Mouse (Mus musculus) brown adipose tissue, adult 24 weeks (tissue): ENCODE measurements around the gene Bri3. TPM values are rescaled to one million over a fixed set of nuclear protein-coding genes. Genes with fewer than 3 reads are reported as not detected.

Source experiments
- H3K27ac ChIP-seq: fragments of 200-500 bp; replicated peaks from 2 replicates; pipeline ENCODE4 v1.5.1; 2012; ENCODE audit warnings: low read depth, mild to moderate bottlenecking, low read length
- H3K4me1 ChIP-seq: fragments of 200-500 bp; 2 replicates; pipeline ENCODE4 v1.6.1; 2012; ENCODE audit warnings: low read length, mixed read lengths; ENCODE audit not compliant: control insufficient read depth, insufficient read depth, insufficient read length
- H3K4me3 ChIP-seq: fragments of 200-500 bp; 2 replicates; pipeline ENCODE4 v1.5.1; 2012; ENCODE audit warnings: low read depth, mild to moderate bottlenecking, low read length, moderate library complexity; ENCODE audit not compliant: insufficient read depth
- polyA plus RNA-seq: library from polyadenylated mRNA; stranded (reverse); fragments of >200 nt; gene quantifications from 2 replicates; pipeline ENCODE4 v1.2.4, GENCODE M21; 2012; ENCODE audit not compliant: missing spikeins, insufficient read depth, insufficient read length

Gene Bri3
- polyA plus RNA-seq, 1 experiment, result 282 TPM

DNA sequence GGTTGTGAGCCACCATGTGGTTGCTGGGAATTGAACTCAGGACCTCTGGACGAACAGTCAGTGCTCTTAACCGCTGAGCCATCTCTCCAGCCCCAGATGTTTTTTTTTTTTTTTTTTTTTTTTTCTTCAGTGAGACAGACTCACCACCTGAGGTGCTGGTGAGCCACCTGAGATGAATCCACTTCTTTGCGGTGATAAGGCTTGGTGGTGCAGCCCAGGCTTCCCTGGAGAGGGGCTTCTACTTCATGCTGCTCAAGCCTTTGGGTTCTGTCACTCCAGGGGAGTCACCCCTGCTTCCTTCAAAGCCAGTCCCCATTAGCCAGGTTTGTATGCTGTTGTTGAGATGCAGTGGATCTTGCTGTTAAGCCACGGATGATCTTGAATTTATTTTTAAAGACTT lies 9.0 kb downstream of the Bri3 start:
- Histone ChIP-seq H3K4me1 (peaks cover 13% of the 10 kb centered on the region), H3K27ac (no peak overlapping the region), H3K4me3 (no peak overlapping the region)

- H3K4me3 ChIP-seq, result peak overlapping the region; percentile 54
- peaks cover 23% of the 10 kb centered on the region for H3K4me1 ChIP-seq
- peak overlapping the region; percentile 76 for H3K27ac ChIP-seq
These were observed 10.0 kb downstream of the Bri3 start for GRCm38 (mm10) chr5:144254122-144254810.

DNA sequence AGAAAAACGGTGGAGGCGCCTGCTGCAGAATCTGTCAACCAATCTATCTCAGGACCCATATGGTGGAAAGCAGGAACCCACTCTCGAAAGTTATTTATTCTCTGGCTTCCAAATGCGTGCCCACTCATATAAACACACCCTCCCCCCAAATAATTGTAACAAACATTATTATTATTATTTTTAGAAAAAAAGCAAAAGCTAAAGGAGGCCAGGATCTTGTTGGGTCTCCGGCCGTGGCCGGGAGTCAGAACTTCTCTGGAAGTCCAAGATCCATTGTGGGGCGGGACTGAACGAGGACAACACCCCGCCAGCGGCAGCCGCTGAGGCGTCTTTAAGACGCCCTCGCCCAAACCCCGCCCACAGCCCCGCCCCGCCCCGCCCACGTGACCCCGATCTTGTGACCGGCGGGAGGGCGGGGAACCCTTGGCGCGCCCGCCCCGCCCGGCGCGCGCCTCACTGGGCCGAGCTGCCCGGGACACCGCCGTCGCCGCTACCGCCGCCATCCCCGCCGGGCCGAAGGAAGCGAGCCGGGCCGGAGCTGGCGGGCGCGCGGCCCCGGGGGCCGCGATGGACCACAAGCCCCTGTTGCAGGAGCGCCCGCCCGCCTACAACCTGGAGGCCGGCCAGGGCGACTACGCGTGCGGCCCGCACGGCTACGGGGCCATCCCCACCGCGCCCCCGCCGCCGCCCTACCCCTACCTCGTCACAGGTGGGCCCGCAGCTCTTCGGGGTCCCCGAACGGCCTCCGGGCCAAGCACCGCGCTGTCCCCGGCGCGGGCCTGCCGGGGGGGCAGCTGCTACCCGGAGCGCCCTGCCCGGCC lies 10.8 kb downstream of the Bri3 start:
- Histone ChIP-seq H3K27ac (peak overlapping the region; percentile 89), H3K4me1 (peaks cover 29% of the 10 kb centered on the region), H3K4me3 (peak overlapping the region; percentile 96)

DNA sequence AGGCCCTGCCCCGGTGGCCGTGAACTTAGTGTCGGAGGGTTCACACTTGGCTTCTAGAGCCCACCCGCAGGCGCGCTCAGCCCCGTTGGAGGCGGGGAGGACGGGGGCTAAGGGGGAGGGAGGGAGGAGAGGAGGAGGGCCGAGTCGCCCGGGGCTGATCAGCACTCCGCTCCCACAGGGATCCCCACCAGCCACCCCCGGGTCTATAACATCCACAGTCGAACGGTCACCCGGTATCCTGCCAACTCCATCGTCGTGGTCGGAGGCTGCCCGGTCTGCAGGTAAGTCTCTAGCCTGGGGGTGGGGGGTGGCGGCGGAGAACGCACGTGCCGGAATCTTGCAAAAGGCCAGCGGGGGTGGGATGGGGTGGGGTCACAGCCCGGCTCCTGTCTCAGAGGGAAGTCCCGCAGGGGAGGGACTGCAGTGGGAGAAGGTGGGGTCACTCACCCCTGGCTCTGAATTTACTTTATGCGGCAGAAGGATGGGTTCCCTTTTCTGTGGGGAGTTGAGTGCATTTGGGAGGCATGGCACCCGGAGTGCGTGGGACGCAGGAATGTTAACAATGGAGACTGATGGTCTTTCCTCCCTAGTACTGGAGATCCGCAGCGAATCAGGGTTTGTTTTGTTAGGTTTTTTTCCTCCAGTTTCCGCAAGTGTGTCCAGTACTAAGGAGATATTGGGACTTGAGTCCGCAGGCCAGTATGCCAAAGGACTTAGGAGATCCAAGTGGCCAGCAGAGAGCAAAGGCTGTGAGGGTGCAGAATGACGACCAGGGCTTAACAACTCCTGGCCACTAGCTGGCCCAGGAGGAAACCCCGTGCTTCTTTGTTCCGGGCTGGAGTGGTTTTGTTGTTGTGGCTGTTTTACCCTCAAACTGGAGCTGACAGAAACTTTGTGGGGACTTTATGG lies 11.6 kb downstream of the Bri3 start:
- H3K4me1 ChIP-seq, result peaks cover 38% of the 10 kb centered on the region
- H3K27ac ChIP-seq, result peak overlapping the region; percentile 89
- H3K4me3 ChIP-seq, result peak overlapping the region; percentile 96

DNA sequence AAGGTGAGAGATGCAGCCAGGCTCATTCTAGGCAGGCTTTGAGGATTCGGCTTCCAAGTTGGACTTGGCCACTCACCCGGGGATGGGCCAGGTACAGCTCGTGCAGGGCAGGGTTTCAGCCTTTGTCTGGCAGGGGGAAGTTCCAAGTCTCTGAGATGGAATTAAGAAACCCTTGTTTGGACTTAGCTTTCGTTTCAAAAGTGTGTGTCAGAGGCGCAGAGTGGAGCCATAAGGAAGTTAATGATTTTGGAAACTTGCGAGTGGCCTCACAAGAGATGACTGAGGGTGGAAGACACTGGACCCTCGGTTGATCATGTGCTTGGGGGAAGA lies 12.3 kb downstream of the Bri3 start:
- Histone ChIP-seq H3K4me1 (peaks cover 43% of the 10 kb centered on the region), H3K4me3 (peak overlapping the region; percentile 96), H3K27ac (peak overlapping the region; percentile 89)

DNA sequence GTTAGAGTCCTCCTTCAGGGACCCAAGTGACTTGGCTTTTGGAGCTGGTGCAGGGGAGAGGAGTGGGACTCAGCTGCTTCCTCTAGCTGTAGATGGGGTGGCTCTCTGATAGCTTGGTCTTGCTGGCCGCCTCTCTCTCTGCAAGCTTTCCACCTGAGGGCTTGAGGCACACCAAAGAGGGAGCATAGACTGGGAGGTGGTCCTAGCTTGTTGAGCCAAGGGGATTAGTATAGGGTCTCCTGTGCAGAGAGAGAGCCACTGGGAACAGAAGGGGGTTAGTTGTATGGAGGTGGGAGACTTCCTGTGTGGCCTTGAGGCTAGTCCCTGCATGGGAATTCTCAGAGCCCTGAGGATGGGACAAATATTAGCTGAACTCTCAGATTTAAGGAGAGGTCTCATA lies 12.7 kb downstream of the Bri3 start:
- Histone ChIP-seq H3K4me3 (peak overlapping the region; percentile 96), H3K27ac (peak overlapping the region; percentile 89), H3K4me1 (peaks cover 47% of the 10 kb centered on the region)

GRCm38 (mm10) chr5:144257451-144258110 lies 13.3 kb downstream of the Bri3 start:
- Histone ChIP-seq H3K27ac (peak overlapping the region; percentile 89), H3K4me1 (peaks cover 47% of the 10 kb centered on the region), H3K4me3 (peak overlapping the region; percentile 96)

- Histone ChIP-seq H3K4me3 (peak overlapping the region; percentile 96), H3K27ac (peak overlapping the region; percentile 57), H3K4me1 (peaks cover 50% of the 10 kb centered on the region)
These were observed 13.9 kb downstream of the Bri3 start for GRCm38 (mm10) chr5:144258131-144258611.

DNA sequence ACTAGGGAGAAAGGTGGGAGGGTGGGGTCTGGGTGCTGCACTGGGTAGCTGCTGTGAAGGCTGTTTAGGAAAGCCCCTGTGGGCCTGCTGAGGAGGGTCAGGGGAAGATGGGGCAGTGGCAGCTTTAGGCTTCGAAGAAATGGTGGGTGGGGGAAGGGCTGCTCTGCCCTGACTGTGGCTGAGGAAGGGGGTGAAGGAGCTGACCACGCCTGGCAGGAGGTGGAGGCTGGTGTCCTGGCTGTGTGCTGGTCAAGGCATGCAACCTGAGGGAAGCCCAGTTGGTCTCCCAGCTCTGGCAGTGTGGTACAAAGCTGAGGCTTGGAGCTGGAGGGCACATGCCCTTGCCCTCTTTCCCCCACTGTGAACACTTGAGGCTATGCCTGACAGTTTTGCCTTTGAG lies 14.4 kb downstream of the Bri3 start:
- H3K4me1 ChIP-seq, result peaks cover 55% of the 10 kb centered on the region
- H3K4me3 ChIP-seq, result peak overlapping the region; percentile 96
- H3K27ac ChIP-seq, result peak overlapping the region; percentile 57

- Histone ChIP-seq H3K4me1 (peaks cover 53% of the 10 kb centered on the region), H3K27ac (no peak overlapping the region), H3K4me3 (peak overlapping the region; percentile 96; the same call in 1 of the 2 replicates)
These were observed 15.0 kb downstream of the Bri3 start for GRCm38 (mm10) chr5:144259228-144259627.

GRCm38 (mm10) chr5:144260464-144260863 lies 16.2 kb downstream of the Bri3 start:
- Histone ChIP-seq H3K4me1 (peaks cover 55% of the 10 kb centered on the region), H3K27ac (0 out of 2 replicates have a peak overlapping the region, but pooled peaks have one; percentile 5), H3K4me3 (no peak overlapping the region)

DNA sequence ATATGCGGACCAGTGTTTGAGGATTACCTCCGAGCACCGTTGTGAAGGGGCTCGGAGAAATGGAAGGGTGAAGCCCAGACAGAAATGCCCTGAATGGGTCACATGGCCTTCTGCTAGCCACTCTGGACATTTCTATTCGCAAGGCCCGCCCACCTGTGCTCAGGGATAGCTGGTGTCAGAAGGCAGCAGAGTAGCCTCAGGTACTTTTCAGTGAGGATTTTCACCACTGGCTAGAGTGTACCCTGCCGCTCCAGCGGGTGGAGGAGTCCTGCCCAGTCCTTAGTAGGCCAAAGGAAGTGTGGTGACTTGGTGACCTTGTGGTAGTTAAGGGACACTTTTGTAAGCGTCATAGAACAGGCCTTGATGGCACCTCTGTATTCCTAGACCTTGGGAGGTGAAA lies 17.1 kb downstream of the Bri3 start:
- peaks cover 55% of the 10 kb centered on the region for H3K4me1 ChIP-seq
- peak overlapping the region; percentile 69 for H3K27ac ChIP-seq

GRCm38 (mm10) chr5:144261829-144262228 lies 17.6 kb downstream of the Bri3 start:
- Histone ChIP-seq H3K4me1 (peaks cover 53% of the 10 kb centered on the region), H3K4me3 (no peak overlapping the region), H3K27ac (peak overlapping the region; percentile 69)

More for the DNA sequence above, 17.1 kb downstream of the Bri3 start:
- H3K4me3 ChIP-seq, result no peak overlapping the region

GRCm38 (mm10) chr5:144263082-144263481 lies 18.8 kb downstream of the Bri3 start:
- H3K27ac ChIP-seq, result peak overlapping the region; percentile 32
- H3K4me1 ChIP-seq, result peaks cover 47% of the 10 kb centered on the region
- H3K4me3 ChIP-seq, result no peak overlapping the region
